Mouse (Mus musculus) midbrain, embryonic 10.5 days (tissue): Measurements from ENCODE around the gene Cfap52. TPM values are rescaled to one million over a fixed set of nuclear protein-coding genes. Genes with fewer than 3 reads are reported as not detected.

ENCODE experiments used
- DNase-seq: peaks from one replicate; pipeline ENCODE4 v3.0.0-alpha.2; 2017; ENCODE audit warnings: low spot score
- H3K27ac ChIP-seq: fragments of 300-500 bp; sonication (generic); replicated peaks from 2 replicates; pipeline ENCODE4 v1.5.1; 2016; ENCODE audit warnings: mild to moderate bottlenecking
- H3K27me3 ChIP-seq: fragments of 300-500 bp; sonication (generic); 2 replicates; pipeline ENCODE4 v1.6.1; 2016; ENCODE audit warnings: low read depth, mild to moderate bottlenecking; ENCODE audit not compliant: poor library complexity, severe bottlenecking
- H3K36me3 ChIP-seq: fragments of 300-500 bp; sonication (generic); 2 replicates; pipeline ENCODE4 v1.6.1; 2016; ENCODE audit warnings: mild to moderate bottlenecking, moderate library complexity
- H3K4me1 ChIP-seq: fragments of 300-500 bp; sonication (generic); 2 replicates; pipeline ENCODE4 v1.6.1; 2016
- H3K4me3 ChIP-seq: fragments of 300-500 bp; sonication (generic); 2 replicates; pipeline ENCODE4 v1.5.1; 2016; ENCODE audit warnings: mild to moderate bottlenecking, moderate library complexity
- H3K9me3 ChIP-seq: fragments of 300-500 bp; sonication (generic); replicated peaks from 2 replicates; pipeline ENCODE4 v1.6.1; 2016; ENCODE audit warnings: mild to moderate bottlenecking
- WGBS: fragments of 180-500 bp; shearing (Covaris S2); methylation state at CpG from one replicate; pipeline ENCODE4 v1.1.7; 2016; 5-methylcytosine and 5-hydroxymethylcytosine counted together
- polyA plus RNA-seq: library from polyadenylated mRNA; unstranded; fragments of >200 nt; fragmentation: Nextera tagmentation; extraction: Ambion mirVana; gene quantifications from 2 replicates; pipeline ENCODE4 v1.2.1, GENCODE M21; 2016

The Cfap52 gene
- polyA plus RNA-seq, 1 experiment from 2014 or later, result 0.78 TPM

GRCm38 (mm10) chr11:67921827-67922754, 43.4 kb downstream of the Cfap52 start, which contains the start of gene Usp43:
Usp43 (minus strand) TSS chr11:67922153.
- Histone ChIP-seq H3K36me3 (no peaks in the 10 kb centered on the region), H3K9me3 (no peaks in the 10 kb centered on the region), H3K4me3 (peak within 1 kb of the TSS; percentile 88), H3K27me3 (peaks cover 40% of the 10 kb centered on the region), H3K4me1 (peaks cover 28% of the 10 kb centered on the region), H3K27ac (peak within 1 kb of the TSS; percentile 79)
- WGBS, result under 1% methylated on average over 80 of the region's 80 CpGs
- peak; percentile 66 for DNase-seq

GRCm38 (mm10) chr11:67921091-67921826, 44.2 kb downstream of the Cfap52 start:
- Histone ChIP-seq H3K36me3 (no peaks in the 10 kb centered on the region), H3K27me3 (peaks cover 40% of the 10 kb centered on the region), H3K9me3 (no peaks in the 10 kb centered on the region), H3K4me3 (peak overlapping the region; percentile 88), H3K4me1 (peaks cover 22% of the 10 kb centered on the region), H3K27ac (peak overlapping the region; percentile 79)
- peak; percentile 62 for DNase-seq
- WGBS, result 2% methylated on average over 47 of the region's 47 CpGs

- peaks cover 40% of the 10 kb centered on the region for H3K27me3 ChIP-seq
- WGBS, result 53% methylated on average over 9 of the region's 9 CpGs
- peak overlapping the region; percentile 88; the same call in 1 of the 2 replicates for H3K4me3 ChIP-seq
- H3K27ac ChIP-seq, result no peak overlapping the region
- no peaks in the 10 kb centered on the region for H3K9me3 ChIP-seq
- H3K36me3 ChIP-seq, result no peaks in the 10 kb centered on the region
- DNase-seq, result no peak
- peaks cover 22% of the 10 kb centered on the region for H3K4me1 ChIP-seq
Measured at GRCm38 (mm10) chr11:67920226-67920960, 45.1 kb downstream of the Cfap52 start.

GRCm38 (mm10) chr11:67919593-67919992, 45.9 kb downstream of the Cfap52 start:
- no peak for DNase-seq
- WGBS, result 79% methylated on average over 5 of the region's 5 CpGs

GRCm38 (mm10) chr11:67917126-67917525, 48.3 kb downstream of the Cfap52 start:
- WGBS, result 79% methylated on average over 3 of the region's 3 CpGs
- Histone ChIP-seq H3K9me3 (no peaks in the 10 kb centered on the region), H3K36me3 (no peaks in the 10 kb centered on the region), H3K27me3 (peaks cover 38% of the 10 kb centered on the region), H3K4me1 (peaks cover 12% of the 10 kb centered on the region), H3K27ac (no peak overlapping the region), H3K4me3 (no peak overlapping the region)
- DNase-seq, result no peak

More at GRCm38 (mm10) chr11:67919593-67919992, 45.9 kb downstream of the Cfap52 start:
- Histone ChIP-seq H3K27me3 (peaks cover 40% of the 10 kb centered on the region), H3K36me3 (no peaks in the 10 kb centered on the region), H3K4me1 (peaks cover 22% of the 10 kb centered on the region), H3K4me3 (no peak overlapping the region), H3K27ac (no peak overlapping the region), H3K9me3 (no peaks in the 10 kb centered on the region)

GRCm38 (mm10) chr11:67911074-67911473, 54.4 kb downstream of the Cfap52 start:
- no peak overlapping the region for H3K4me3 ChIP-seq
- 89% methylated on average over 5 of the region's 5 CpGs for WGBS
- H3K4me1 ChIP-seq, result no peaks in the 10 kb centered on the region
- no peaks in the 10 kb centered on the region for H3K9me3 ChIP-seq
- H3K27ac ChIP-seq, result no peak overlapping the region
- no peak for DNase-seq
- H3K36me3 ChIP-seq, result no peaks in the 10 kb centered on the region
- H3K27me3 ChIP-seq, result no peaks in the 10 kb centered on the region

GRCm38 (mm10) chr11:67903756-67904155, 61.7 kb downstream of the Cfap52 start:
- no peak overlapping the region for H3K4me3 ChIP-seq
- no peaks in the 10 kb centered on the region for H3K27me3 ChIP-seq
- no peak overlapping the region for H3K27ac ChIP-seq
- no peaks in the 10 kb centered on the region for H3K36me3 ChIP-seq
- no peaks in the 10 kb centered on the region for H3K9me3 ChIP-seq
- DNase-seq, result no peak
- WGBS, result 95% methylated on average over 4 of the region's 4 CpGs
- no peaks in the 10 kb centered on the region for H3K4me1 ChIP-seq

GRCm38 (mm10) chr11:67897064-67897560, 68.3 kb downstream of the Cfap52 start:
- 63% methylated on average over 8 of the region's 8 CpGs for WGBS
- no peaks in the 10 kb centered on the region for H3K9me3 ChIP-seq

GRCm38 (mm10) chr11:67895641-67896040, 69.8 kb downstream of the Cfap52 start:
- Histone ChIP-seq H3K9me3 (no peaks in the 10 kb centered on the region), H3K36me3 (no peaks in the 10 kb centered on the region)
- DNase-seq, result no peak

More at GRCm38 (mm10) chr11:67897064-67897560, 68.3 kb downstream of the Cfap52 start:
- no peaks in the 10 kb centered on the region for H3K27me3 ChIP-seq
- H3K36me3 ChIP-seq, result no peaks in the 10 kb centered on the region
- no peak overlapping the region for H3K27ac ChIP-seq
- H3K4me1 ChIP-seq, result peaks cover 6% of the 10 kb centered on the region
- DNase-seq, result peak; percentile 47
- H3K4me3 ChIP-seq, result no peak overlapping the region

GRCm38 (mm10) chr11:67888521-67888920, 76.9 kb downstream of the Cfap52 start:
- no peaks in the 10 kb centered on the region for H3K4me1 ChIP-seq
- WGBS, result 84% methylated on average over 5 of the region's 5 CpGs
- no peak for DNase-seq

More at GRCm38 (mm10) chr11:67895641-67896040, 69.8 kb downstream of the Cfap52 start:
- 85% methylated on average over 7 of the region's 7 CpGs for WGBS
- Histone ChIP-seq H3K4me3 (no peak overlapping the region), H3K27me3 (no peaks in the 10 kb centered on the region), H3K27ac (no peak overlapping the region), H3K4me1 (peaks cover 6% of the 10 kb centered on the region)

GRCm38 (mm10) chr11:67885921-67886320, 79.5 kb downstream of the Cfap52 start:
- no peaks in the 10 kb centered on the region for H3K4me1 ChIP-seq
- H3K27ac ChIP-seq, result no peak overlapping the region
- no peaks in the 10 kb centered on the region for H3K36me3 ChIP-seq
- 92% methylated on average over 2 of the region's 2 CpGs for WGBS
- H3K9me3 ChIP-seq, result 0 out of 2 replicates have a peak, but pooled peaks cover 3% of the 10 kb centered on the region
- H3K27me3 ChIP-seq, result no peaks in the 10 kb centered on the region
- H3K4me3 ChIP-seq, result no peak overlapping the region
- DNase-seq, result no peak

More at GRCm38 (mm10) chr11:67888521-67888920, 76.9 kb downstream of the Cfap52 start:
- Histone ChIP-seq H3K4me3 (no peak overlapping the region), H3K9me3 (0 out of 2 replicates have a peak, but pooled peaks cover 3% of the 10 kb centered on the region), H3K36me3 (no peaks in the 10 kb centered on the region), H3K27me3 (no peaks in the 10 kb centered on the region), H3K27ac (no peak overlapping the region)
